Mouse (Mus musculus): ENCODE measurements at regions not wholly inside any gene's neighbourhood (a gene's known extent, or its start where the extent isn't known, plus 50 kb on each side); places are given as distances from the start of the nearest gene placed in this dataset.

- no peak for DNase-seq (ENCODE audit: low spot score)
These were observed 660.2 kb downstream of the Magi1 start for GRCm38 (mm10) chr6:93623541-93623940.

DNA sequence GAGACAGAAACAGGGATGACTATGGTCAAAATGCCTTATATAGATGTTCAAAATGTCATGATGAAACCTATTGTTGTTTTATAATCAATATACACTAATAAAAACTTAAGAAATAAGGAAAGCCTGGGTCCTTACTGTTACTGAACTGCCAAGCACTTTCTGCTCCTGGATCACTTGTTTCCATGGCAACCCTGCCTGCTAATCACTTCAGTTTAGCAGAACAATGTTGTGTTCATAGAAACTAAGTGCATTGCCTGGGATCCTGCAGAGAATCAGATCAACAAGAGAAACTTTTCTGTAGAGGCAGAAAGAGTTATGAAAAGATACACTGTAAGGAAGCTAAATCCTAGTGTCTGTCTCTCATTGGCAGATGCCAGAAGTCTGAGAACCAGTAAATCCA lies 666.8 kb downstream of the Magi1 start:
- DNase-seq (ENCODE audit: low spot score), result no peak

- no peak for DNase-seq (ENCODE audit: low spot score)
These were observed 657.1 kb upstream of the Adamts9 start for GRCm38 (mm10) chr6:93600376-93600775.

GRCm38 (mm10) chr6:93599371-93599770 lies 656.1 kb upstream of the Adamts9 start:
- no peak for DNase-seq (ENCODE audit: low spot score)

DNA sequence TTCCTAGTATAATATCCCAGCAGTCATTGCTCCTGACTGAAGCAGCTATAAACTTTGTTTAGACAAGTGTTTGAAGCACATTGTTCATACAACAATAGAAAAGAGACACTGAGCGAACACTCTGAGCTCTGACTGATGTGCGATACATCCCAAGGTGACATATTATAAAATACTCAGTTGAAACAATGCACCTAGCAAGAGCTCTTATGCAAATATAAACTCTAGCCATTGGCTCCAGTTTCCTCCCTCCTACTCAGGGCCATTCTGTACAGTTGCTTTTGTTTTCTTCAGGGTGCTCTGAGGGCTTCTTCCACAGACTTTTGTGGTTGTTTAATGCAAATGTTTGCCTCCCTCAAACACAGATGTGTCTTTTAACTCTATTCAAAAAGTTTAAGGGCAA lies 646.6 kb upstream of the Adamts9 start:
- DNase-seq (ENCODE audit: low spot score), result no peak

DNA sequence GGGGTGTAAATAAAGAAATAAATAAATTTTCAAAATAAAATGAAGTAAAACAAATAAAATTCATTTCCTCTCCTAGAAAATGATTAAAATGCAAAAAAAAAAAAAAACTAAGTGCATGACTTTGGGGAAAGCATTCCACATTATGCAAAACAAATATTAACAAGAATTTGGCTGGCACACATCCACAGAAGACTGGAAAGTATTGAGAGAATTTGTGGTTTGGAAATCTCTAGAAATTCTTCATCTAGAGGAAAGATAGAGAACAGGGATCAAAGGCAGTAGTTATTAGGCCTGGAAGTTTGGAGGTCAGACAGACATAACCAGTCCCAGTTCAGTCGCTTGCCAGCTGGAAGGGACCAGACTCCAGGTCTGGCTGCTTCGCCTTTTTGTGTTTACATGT lies 643.6 kb upstream of the Adamts9 start:
- DNase-seq (ENCODE audit: low spot score), result no peak

GRCm38 (mm10) chr6:93581141-93581540 lies 637.8 kb upstream of the Adamts9 start:
- DNase-seq (ENCODE audit: low spot score), result no peak

DNA sequence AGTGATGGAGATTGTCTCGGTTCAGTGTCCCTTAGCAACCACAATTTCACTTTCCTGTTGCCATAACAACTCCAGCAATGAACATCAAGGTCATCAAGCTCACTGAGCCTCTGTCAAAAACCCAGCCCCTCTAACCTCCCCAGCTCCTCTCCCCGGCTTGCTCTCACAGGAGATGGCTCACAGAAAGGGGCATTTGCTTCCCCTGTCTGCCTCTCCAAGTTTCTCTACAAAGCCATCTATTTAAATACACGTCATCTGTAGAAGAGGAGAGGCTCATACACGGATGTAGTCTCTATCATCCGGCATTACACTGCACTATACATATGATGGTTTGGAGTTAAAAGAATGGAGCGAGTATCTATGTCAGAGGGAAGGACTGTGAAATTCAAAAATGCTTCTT lies 637.4 kb upstream of the Adamts9 start:
- DNase-seq (ENCODE audit: low spot score), result no peak

- DNase-seq (ENCODE audit: low spot score), result no peak
These were observed 632.0 kb upstream of the Adamts9 start for GRCm38 (mm10) chr6:93575249-93575648.

GRCm38 (mm10) chr6:93573679-93574635 lies 630.7 kb upstream of the Adamts9 start:
- DNase-seq (ENCODE audit: low spot score), result peak; percentile 8

- DNase-seq (ENCODE audit: low spot score), result no peak
These were observed 626.6 kb upstream of the Adamts9 start for GRCm38 (mm10) chr6:93569866-93570265.

GRCm38 (mm10) chr6:93569211-93569610 lies 625.9 kb upstream of the Adamts9 start:
- no peak for DNase-seq (ENCODE audit: low spot score)

GRCm38 (mm10) chr6:93566661-93567060 lies 623.4 kb upstream of the Adamts9 start:
- DNase-seq (ENCODE audit: low spot score), result no peak

DNA sequence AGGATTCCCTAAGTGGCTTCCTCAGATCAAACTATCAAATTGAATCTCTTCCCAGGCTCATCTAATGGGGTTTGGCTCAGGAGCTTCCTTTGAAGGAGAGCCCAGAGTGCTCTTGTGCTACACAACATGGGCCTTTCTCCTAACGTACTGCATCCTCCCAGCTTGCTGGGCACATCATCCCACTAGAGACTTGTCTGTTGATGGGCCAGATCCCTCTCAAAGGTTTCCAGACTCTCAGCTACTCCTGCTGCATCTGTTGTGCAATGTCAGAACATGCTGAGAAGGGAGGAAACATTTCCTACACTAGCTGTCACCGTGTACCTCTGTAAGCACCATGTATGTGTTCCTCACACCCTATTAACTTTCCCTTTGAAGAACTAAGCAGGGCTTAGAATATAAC lies 605.0 kb upstream of the Adamts9 start:
- DNase-seq (ENCODE audit: low spot score), result no peak

DNA sequence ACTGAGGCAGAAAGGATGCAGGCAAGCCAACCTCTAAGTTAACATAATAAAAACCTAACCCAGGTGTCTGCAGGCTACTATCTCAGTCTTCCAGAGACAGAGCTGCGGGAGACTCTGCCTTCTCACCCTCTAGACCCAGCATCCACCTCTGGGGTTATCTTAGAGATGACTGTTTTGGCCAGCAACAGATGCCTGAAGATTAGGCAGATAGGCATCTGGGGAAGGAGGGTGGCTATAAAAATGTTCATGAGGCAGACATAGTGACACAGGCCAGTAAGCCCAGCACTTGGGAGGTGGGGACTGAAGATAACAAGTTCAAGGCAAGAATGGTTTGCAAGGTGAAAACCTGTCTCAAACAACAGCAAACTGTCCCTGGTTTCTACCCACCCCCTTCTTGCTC lies 601.0 kb upstream of the Adamts9 start:
- DNase-seq (ENCODE audit: low spot score), result no peak

DNA sequence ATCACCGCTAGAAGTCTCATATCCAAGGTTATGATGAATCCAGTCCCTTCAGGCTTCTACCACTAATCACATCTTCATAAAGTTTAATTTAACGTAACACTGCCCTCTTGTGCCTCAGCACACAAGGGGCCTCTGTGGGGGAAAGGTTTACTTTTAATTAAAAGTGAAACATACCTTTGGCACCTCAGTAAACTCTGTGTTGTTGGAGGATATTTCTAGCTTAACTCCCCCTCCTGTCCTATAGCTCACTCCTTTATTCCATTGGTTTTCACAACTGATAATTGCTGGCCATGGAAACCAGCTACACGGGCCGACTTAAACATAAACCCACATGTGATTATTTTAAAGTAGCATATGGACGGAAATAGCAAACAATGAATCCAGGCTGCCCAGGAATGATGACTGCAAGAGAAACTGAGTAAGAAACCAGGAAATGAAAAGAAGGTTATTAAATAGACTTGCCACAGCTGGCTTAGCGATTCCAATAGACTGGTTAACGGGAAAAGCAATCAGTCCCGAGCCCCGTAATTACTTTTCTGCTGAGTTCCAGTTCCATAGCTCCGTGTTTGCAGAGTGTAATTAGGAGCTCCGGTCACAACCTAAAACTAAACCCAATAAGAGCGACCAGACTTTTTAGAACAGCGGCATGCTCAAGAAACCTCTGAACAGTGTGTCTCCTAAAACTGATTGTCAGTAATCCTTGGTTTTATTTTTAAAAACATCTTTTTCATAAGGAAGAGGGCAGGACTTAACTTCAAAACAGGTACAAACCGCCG lies 600.2 kb upstream of the Adamts9 start:
- DNase-seq (ENCODE audit: low spot score), result no peak

DNA sequence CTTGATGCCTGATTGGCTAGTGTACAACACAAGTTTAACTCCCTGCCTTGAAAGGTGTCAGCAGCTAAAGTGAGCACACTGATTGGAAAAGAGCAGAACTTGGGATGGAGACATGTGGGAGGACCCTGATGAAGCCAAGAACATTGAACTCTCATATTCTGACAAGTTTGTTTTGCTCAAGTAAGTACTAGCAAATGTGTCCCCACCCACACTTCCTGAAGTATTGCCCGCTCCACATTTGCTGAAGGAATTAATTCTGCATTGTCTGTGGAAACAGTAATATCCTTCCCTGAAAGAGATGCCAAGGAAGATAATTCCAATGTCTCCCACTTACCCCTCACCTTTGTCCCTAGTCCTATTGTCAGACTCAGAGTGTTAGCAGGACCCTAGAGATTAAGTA lies 596.3 kb upstream of the Adamts9 start:
- DNase-seq (ENCODE audit: low spot score), result no peak

DNA sequence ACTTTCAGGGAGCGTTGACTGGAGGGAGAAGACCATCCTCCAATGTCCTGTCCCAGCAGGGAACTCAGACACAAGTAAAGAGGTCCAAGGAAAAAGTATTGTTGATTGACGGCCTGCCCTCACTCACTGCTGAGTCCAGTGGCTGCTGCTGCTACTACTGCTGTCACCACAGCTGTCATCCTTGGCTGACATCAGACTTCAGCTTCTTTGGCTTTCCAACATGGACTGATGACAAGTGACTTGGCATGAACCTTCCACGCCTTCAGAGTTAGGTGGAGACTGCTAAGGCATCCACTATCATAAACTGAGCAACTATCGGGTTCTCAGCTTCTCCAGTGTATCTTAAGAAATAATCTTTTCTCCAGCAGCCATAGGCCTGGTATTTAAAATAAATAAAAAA lies 595.9 kb upstream of the Adamts9 start:
- DNase-seq (ENCODE audit: low spot score), result no peak

DNA sequence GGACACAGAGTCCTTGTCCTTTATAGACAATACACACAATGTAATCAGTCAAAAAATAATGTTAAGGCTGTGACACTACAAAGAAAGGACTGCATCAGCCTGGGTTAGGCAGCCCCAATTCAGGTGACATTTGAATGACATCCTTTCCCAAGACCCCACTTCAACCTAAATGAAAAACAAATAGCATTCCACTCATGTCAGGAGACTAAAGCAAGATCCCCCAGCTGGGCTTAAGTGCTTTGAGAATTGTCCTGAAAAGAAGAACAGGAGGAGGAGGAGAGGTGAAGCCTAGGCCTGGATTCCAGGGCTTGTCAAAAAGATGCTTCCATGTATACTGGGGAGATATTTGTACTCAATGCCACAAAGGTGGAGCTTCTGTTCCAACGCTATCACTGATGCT lies 594.7 kb upstream of the Adamts9 start:
- no peak for DNase-seq (ENCODE audit: low spot score)

- no peak for DNase-seq (ENCODE audit: low spot score)
These were observed 593.8 kb upstream of the Adamts9 start for GRCm38 (mm10) chr6:93537126-93537525.

- DNase-seq (ENCODE audit: low spot score), result no peak
These were observed 570.5 kb upstream of the Adamts9 start for GRCm38 (mm10) chr6:93513818-93514217.

GRCm38 (mm10) chr6:93509857-93510256 lies 566.6 kb upstream of the Adamts9 start:
- DNase-seq (ENCODE audit: low spot score), result no peak

- no peak for DNase-seq (ENCODE audit: low spot score)
These were observed 554.5 kb upstream of the Adamts9 start for GRCm38 (mm10) chr6:93497824-93498223.

Measured in urinary bladder, postnatal 14 days (tissue).